Mouse (Mus musculus) forebrain, embryonic 11.5 days (tissue): ENCODE measurements around the gene Kcns3. TPM values are rescaled to one million over a fixed set of nuclear protein-coding genes. Genes with fewer than 3 reads are reported as not detected.

Source experiments
- polyA plus RNA-seq: library from polyadenylated mRNA; unstranded; fragments of >200 nt; fragmentation: Nextera tagmentation; extraction: Ambion mirVana; gene quantifications from 2 replicates; pipeline ENCODE4 v1.2.1, GENCODE M21; 2014

Kcns3 gene
- polyA plus RNA-seq, 1 experiment from 2014 or later, result 0.36 TPM

Other genes starting within 250 kb of the Kcns3 start
- not detected in 2 replicates for gene Msgn1, start 57.9 kb upstream of the Kcns3 start, polyA plus RNA-seq
- 17.7 and 19.2 TPM in 2 replicates for gene Gen1, start 114.7 kb upstream of the Kcns3 start, polyA plus RNA-seq
- gene Smc6, start 114.8 kb upstream of the Kcns3 start, polyA plus RNA-seq, result 137 and 153 TPM in 2 replicates